Mouse (Mus musculus) midbrain, embryonic 14.5 days (tissue): ENCODE results near the gene AB124611. TPM values are rescaled to one million over a fixed set of nuclear protein-coding genes. Genes with fewer than 3 reads are reported as not detected.
"Not testable (repeated sequence)": the region's sequence is repeated elsewhere in the genome, so short reads cannot be mapped to it uniquely, and the experiment has no call there.

ENCODE experiments used
- ATAC-seq: fragments of 200-750 bp; cut with Nextera tagmentation; 2 replicates; pipeline ENCODE4 v1.8.0; 2017; ENCODE audit warnings: moderate number of reproducible peaks, moderate library complexity; ENCODE audit not compliant: low FRiP score, low TSS enrichment
- DNase-seq: peaks from one replicate; pipeline ENCODE4 v3.0.0-alpha.2; 2015
- H3K27ac ChIP-seq: fragments of 300-500 bp; sonication (generic); replicated peaks from 2 replicates; pipeline ENCODE4 v1.5.1; 2014; ENCODE audit warnings: mild to moderate bottlenecking, low read depth, low read length, moderate library complexity
- H3K27me3 ChIP-seq: fragments of 300-500 bp; sonication (generic); 2 replicates; pipeline ENCODE4 v1.6.1; 2014; ENCODE audit warnings: low read length, control low read depth, mixed read lengths; ENCODE audit not compliant: control insufficient read depth, insufficient read depth
- H3K36me3 ChIP-seq: fragments of 300-500 bp; sonication (generic); 2 replicates; pipeline ENCODE4 v1.6.1; 2014; ENCODE audit warnings: low read length, control low read depth; ENCODE audit not compliant: control insufficient read depth, insufficient read depth
- H3K4me1 ChIP-seq: fragments of 300-500 bp; sonication (generic); 2 replicates; pipeline ENCODE4 v1.6.1; 2014; ENCODE audit warnings: mild to moderate bottlenecking, antibody characterized with exemption, low read length, control low read depth; ENCODE audit not compliant: control insufficient read depth, insufficient read depth
- H3K4me2 ChIP-seq: fragments of 300-500 bp; sonication (generic); 2 replicates; pipeline ENCODE4 v1.6.1; 2014; ENCODE audit warnings: mild to moderate bottlenecking, low read length, moderate library complexity
- H3K4me3 ChIP-seq: fragments of 300-500 bp; sonication (generic); replicated peaks from 2 replicates; pipeline ENCODE4 v1.5.1; 2014; ENCODE audit warnings: low read depth, low read length
- H3K9ac ChIP-seq: fragments of 300-500 bp; sonication (generic); replicated peaks from 2 replicates; pipeline ENCODE4 v1.6.1; 2014; ENCODE audit warnings: mild to moderate bottlenecking, low read length, moderate library complexity
- H3K9me3 ChIP-seq: fragments of 300-500 bp; sonication (generic); 2 replicates; pipeline ENCODE4 v1.6.1; 2016; ENCODE audit warnings: low read length, control low read depth, mixed read lengths; ENCODE audit not compliant: control insufficient read depth
- WGBS: fragments of 180-500 bp; shearing (Covaris S2); extraction: QIAGEN DNeasy Blood & Tissue Kit; methylation state at CpG from one replicate; pipeline ENCODE4 v1.1.7; 2014; 5-methylcytosine and 5-hydroxymethylcytosine counted together
- polyA plus RNA-seq: library from polyadenylated mRNA; unstranded; fragments of >200 nt; fragmentation: Nextera tagmentation; extraction: Ambion mirVana; gene quantifications from 2 replicates; pipeline ENCODE4 v1.2.1, GENCODE M21; 2014

AB124611 gene
- polyA plus RNA-seq, 1 experiment from 2014 or later = 1.8 TPM

DNA sequence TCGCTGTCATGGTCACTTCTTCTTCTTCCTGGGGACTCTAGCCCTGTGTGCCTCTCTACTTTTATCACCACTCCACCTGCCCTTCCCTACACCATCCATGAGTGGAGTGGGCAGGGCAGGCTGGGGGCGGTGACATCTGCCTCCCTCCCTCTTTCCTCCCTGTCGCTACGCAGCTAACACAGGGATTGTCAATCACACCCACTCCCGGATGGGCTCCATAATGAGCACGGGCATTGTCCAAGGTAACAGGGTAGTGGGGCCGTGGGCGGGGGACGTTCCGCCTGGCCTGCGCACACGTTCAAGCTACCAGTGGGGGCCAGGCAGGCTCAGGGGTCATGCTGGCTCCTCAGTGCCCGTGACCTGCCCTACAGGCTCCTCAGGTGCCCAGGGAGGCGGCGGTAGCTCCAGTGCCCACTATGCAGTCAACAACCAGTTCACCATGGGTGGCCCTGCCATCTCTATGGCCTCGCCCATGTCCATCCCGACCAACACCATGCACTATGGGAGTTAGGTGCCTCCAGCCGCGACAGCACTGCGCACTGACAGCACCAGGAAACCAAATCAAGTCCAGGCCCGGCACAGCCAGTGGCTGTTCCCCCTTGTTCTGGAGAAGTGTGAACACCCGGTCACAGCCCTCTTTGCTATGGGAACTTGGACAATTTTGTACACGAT is 61.8 kb downstream of the AB124611 start:
- no peak overlapping the region for H3K9ac ChIP-seq
- DNase-seq = no peak
- H3K36me3 ChIP-seq = peaks cover 81% of the 10 kb centered on the region
- no peaks in the 10 kb centered on the region for H3K9me3 ChIP-seq
- 87% methylated on average over 23 of the region's 23 CpGs for whole genome bisulfite sequencing
- ATAC-seq = no peak
- no peak overlapping the region for H3K27ac ChIP-seq
- H3K4me1 ChIP-seq = peaks cover 11% of the 10 kb centered on the region
- no peak overlapping the region for H3K4me2 ChIP-seq
- H3K27me3 ChIP-seq = no peaks in the 10 kb centered on the region
- H3K4me3 ChIP-seq = no peak overlapping the region

DNA sequence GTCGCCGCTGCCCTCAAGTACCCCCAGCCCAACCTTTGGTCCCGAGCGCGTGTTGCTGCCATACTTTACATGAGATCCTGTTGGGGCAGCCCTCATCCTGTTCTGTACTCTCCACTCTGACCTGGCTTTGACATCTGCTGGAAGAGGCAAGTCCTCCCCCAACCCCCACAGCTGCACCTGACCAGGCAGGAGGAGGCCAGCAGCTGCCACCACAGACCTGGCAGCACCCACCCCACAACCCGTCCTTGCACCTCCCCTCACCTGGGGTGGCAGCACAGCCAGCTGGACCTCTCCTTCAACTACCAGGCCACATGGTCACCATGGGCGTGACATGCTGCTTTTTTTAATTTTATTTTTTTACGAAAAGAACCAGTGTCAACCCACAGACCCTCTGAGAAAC is 62.4 kb downstream of the AB124611 start:
- Histone ChIP-seq H3K9me3 (no peaks in the 10 kb centered on the region), H3K27me3 (no peaks in the 10 kb centered on the region), H3K4me3 (no peak overlapping the region), H3K27ac (no peak overlapping the region), H3K36me3 (peaks cover 76% of the 10 kb centered on the region), H3K4me1 (peaks cover 11% of the 10 kb centered on the region), H3K4me2 (no peak overlapping the region), H3K9ac (no peak overlapping the region)
- WGBS = 92% methylated on average over 8 of the region's 8 CpGs
- DNase-seq (no peak), ATAC-seq (no peak)

DNA sequence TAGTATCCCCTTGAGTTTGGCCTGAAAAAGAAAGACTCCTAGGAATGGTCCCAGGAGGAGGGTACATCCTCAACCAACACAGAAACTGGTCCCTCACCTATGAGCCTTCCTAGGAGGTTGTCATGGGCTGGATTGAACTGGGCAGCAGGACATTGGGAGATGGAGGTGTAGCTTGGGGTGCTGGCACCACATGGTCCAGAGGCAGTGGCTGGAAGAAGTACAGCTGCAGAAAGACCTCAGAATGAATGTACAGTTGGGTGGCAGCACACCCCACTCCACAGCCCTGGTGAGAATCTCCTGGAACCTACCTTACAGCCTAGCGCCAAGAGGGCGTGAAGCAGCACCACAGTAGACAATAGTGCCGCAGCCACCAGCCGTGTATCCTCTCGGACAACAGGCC is 63.6 kb downstream of the AB124611 start:
- no peak overlapping the region for H3K4me3 ChIP-seq
- peaks cover 21% of the 10 kb centered on the region for H3K4me1 ChIP-seq
- H3K9ac ChIP-seq = no peak overlapping the region
- no peak for ATAC-seq
- H3K4me2 ChIP-seq = no peak overlapping the region
- H3K27me3 ChIP-seq = no peaks in the 10 kb centered on the region
- 91% methylated on average over 5 of the region's 5 CpGs for WGBS
- no peaks in the 10 kb centered on the region for H3K9me3 ChIP-seq
- no peak overlapping the region for H3K27ac ChIP-seq
- DNase-seq = no peak
- peaks cover 64% of the 10 kb centered on the region for H3K36me3 ChIP-seq

DNA sequence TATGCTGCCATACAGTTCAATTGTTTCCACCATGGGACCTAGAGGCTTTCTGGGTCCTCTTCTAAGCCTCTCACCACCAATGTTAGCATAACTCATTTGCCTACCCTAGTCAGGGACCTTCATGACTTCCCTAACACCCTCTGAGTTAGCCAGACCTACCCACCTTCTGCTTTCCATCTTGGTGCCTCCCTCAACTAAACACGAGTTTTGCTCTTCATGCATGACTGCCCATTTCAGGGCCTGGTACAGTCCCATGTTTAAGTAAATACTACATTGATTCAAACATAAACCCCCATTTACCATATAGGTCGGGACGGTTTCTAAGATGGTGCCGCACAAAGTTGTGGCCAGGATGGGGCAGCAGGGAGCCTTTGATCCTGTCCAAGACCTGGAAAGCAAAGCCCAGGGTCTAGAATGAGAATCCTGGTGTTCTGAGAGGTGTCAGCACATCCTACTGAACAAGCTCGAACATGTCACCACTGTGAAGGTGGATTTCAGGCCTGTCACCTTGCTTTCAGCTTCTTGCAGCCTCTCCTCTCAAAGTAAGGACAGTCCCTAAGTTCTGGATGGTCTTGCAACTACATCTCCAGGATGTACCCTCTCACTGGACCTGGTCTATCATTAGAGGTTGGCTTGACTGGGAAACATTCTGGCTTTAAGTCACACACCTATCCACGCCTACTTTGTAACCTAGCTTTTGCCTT is 65.3 kb downstream of the AB124611 start:
- no peak overlapping the region for H3K4me3 ChIP-seq
- no peak for DNase-seq
- no peaks in the 10 kb centered on the region for H3K27me3 ChIP-seq
- ATAC-seq = no peak
- peaks cover 26% of the 10 kb centered on the region for H3K4me1 ChIP-seq
- WGBS = 84% methylated on average over 6 of the region's 6 CpGs
- peaks cover 56% of the 10 kb centered on the region for H3K36me3 ChIP-seq
- H3K4me2 ChIP-seq = peak overlapping the region; percentile 96
- H3K27ac ChIP-seq = no peak overlapping the region
- no peaks in the 10 kb centered on the region for H3K9me3 ChIP-seq
- no peak overlapping the region for H3K9ac ChIP-seq

DNA sequence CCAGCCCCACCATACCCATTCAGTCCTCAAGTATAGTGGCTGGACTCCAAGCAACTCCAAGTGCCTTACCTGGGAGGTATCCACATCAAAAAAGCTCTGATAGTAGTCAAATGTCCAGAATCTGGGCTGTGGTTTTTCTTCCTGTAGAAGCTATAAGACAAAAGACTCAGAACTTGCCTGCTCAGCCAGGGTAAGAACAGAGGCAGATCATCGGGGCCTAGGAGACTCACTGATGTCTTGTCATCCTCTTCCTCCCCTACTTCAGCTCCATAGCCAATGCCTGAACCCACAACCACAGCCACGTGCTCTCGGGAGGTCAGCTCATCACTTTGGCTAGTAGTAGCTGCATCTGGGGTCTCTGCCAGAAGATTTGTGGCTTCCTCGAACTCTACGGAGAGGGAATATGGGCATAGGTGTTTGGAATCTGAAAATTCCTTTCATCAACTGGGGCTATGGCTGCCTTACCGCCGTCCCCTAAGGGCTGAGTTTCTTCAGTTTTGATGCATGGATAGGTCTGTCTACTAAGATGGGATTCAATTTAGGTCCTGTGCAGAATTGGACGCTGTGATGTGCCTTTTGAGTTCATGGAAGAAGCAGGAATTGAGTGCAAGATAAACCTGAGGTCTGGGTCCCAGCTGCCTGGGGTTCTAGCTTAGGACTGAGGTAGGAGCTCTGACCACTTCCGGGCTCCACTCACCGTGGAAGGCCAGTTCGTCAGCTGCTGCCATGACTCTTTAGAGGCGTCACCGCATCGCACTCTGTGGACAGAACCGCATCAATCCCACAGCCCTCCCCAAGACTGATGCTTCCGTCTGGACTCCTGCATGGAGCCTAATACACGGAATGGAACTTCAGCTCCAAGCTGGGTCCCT is 66.1 kb downstream of the AB124611 start:
- H3K4me2 ChIP-seq = peak overlapping the region; percentile 96
- H3K27me3 ChIP-seq = no peaks in the 10 kb centered on the region
- H3K9ac ChIP-seq = peak overlapping the region; percentile 68
- 19% methylated on average over 17 of the region's 17 CpGs for WGBS
- ATAC-seq = peak; percentile 75
- peak overlapping the region; percentile 93 for H3K4me3 ChIP-seq
- H3K36me3 ChIP-seq = peaks cover 51% of the 10 kb centered on the region
- peak overlapping the region; percentile 88 for H3K27ac ChIP-seq
- H3K4me1 ChIP-seq = peaks cover 26% of the 10 kb centered on the region
- no peaks in the 10 kb centered on the region for H3K9me3 ChIP-seq
- no peak for DNase-seq

DNA sequence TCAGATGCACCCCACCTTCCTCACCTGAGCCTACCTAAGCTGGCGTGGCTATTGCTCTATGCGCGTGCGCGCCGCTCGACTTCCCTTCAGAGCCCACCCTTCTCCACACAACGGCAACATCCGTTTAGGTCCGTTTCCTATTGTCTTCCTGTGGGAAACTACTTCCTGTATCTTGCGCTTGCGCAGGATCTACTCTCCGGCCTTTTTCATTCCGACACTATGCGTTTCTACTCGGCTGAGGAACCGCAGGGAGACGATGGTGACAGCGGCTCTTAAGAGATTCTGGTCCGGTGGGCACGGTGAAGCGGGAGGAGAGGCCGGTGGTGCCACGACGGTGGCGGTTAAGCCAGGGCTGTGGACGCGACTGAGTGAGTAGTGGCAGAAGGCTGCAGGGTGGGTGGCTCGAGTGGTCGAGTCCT is 66.7 kb downstream of the AB124611 start, which contains the start of the genes Timm29 and Yipf2:
Timm29 (plus strand) TSS at position 20 of the 419 bp plus-strand sequence.
Yipf2 (minus strand) TSS at position 126 of the 419 bp plus-strand sequence.
- ATAC-seq = peak; percentile 93
- Histone ChIP-seq H3K4me2 (peak within 1 kb of the TSS; percentile 96), H3K9me3 (no peaks in the 10 kb centered on the region), H3K9ac (peak within 1 kb of the TSS; percentile 90), H3K27me3 (no peaks in the 10 kb centered on the region), H3K36me3 (peaks cover 46% of the 10 kb centered on the region), H3K4me1 (peaks cover 26% of the 10 kb centered on the region), H3K4me3 (peak within 1 kb of the TSS; percentile 93), H3K27ac (peak within 1 kb of the TSS; percentile 88)
- DNase-seq = peak; percentile 99
- WGBS = under 1% methylated on average over 30 of the region's 30 CpGs

DNA sequence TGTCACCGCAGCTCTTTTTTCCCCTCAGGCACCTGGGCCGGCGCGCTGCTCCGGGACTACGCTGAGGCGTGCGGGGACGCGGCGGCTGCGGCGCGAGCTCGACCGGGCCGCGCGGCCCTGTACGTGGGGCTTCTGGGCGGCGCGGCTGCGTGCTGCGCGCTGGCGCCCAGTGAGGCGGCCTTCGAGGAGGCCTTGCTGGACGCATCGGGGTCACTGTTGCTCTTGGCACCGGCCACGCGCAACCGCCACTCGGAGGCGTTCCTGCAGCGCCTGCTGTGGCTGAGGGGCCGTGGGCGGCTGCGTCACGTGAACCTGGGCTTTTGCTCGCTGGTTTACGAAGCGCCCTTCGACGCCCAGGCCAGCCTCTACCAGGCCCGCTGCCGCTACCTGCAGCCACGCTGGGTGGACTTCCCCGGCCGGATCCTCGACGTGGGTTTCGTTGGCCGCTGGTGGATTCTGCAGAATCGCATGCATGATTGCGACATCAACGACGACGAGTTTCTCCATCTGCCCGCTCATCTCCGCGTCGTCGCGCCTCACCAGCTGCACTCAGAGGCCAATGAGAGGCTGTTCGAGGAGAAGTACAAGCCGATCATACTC is 67.2 kb downstream of the AB124611 start:
- Histone ChIP-seq H3K27me3 (no peaks in the 10 kb centered on the region), H3K4me3 (peak overlapping the region; percentile 93), H3K9ac (peak overlapping the region; percentile 90), H3K36me3 (peaks cover 41% of the 10 kb centered on the region), H3K27ac (peak overlapping the region; percentile 88), H3K4me2 (peak overlapping the region; percentile 96), H3K9me3 (no peaks in the 10 kb centered on the region), H3K4me1 (peaks cover 26% of the 10 kb centered on the region)
- DNase-seq = no peak
- ATAC-seq = peak; percentile 62; the same call in 1 of the 2 replicates
- WGBS = 2% methylated on average over 68 of the region's 69 CpGs

DNA sequence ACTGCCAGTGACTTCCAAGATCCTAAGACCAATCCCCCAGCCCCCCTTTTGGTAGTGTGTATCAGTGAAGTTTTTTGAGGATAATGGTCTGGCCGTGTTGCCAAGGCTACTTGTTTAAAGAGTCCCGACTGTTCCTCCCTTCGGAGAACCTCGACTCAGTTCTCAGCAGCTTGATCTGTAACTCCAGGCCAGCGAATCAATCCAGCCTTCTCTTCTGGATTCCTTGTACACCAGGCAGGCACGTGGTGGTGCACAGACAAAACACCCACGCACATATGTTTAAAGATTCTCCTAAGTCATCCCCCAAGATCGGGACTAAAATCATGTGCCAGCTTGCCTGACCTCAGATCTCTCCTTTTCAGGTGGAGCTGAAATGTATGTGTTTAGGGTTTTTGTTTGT is 68.4 kb downstream of the AB124611 start:
- 92% methylated on average over 8 of the region's 8 CpGs for WGBS

More for the DNA sequence above, 68.4 kb downstream of the AB124611 start:
- Histone ChIP-seq H3K4me3 (peak overlapping the region; percentile 93), H3K36me3 (peaks cover 29% of the 10 kb centered on the region), H3K4me1 (peaks cover 26% of the 10 kb centered on the region), H3K4me2 (peak overlapping the region; percentile 96)
- H3K9ac ChIP-seq, H3K27ac ChIP-seq, H3K9me3 ChIP-seq, DNase-seq, H3K27me3 ChIP-seq, ATAC-seq: not testable (repeated sequence)
